Mouse (Mus musculus): Measurements from ENCODE around the gene Ttbk2. TPM values are rescaled to one million over a fixed set of nuclear protein-coding genes. Genes with fewer than 3 reads are reported as not detected.

Gene Ttbk2
- total RNA-seq (2012; rRNA removed) (0.71 and 0.76 TPM in 2 replicates), total RNA-seq (2014; rRNA removed) (1.1 and 1.4 TPM in 2 replicates), polyA plus RNA-seq (2012; ENCODE audit: insufficient read length, low read depth) (1.00 and 1.2 TPM in 2 replicates)

- DNase-seq (ENCODE audit: extremely low read depth): peak; percentile 93
- dilution Hi-C loops (cut with MboI; ENCODE audit: extremely low pct_ligation_motif_present, extremely low pct_unique_long_range_greater_than_20kb, low sequenced_read_pairs) (no loop called here), in situ Hi-C loops (cut with MboI; ENCODE audit: low pct_ligation_motif_present, low pct_unique_long_range_greater_than_20kb, low sequenced_read_pairs) (no loop called here)
- peak within 1 kb of the TSS; percentile 25 for H3K9ac ChIP-seq (ENCODE audit: insufficient read depth, low read depth)
- no peak within 1 kb of the TSS for H3K27ac ChIP-seq (ENCODE audit: insufficient read depth, low read depth)
- H3K4me1 ChIP-seq (ENCODE audit: control insufficient read depth in 1 of 2, insufficient read depth in 2 of 2): peaks cover 5 to 22% of the 10 kb centered on the region in 2 experiments; a peak in 3 of 4 replicates
- H3K27me3 ChIP-seq (replicated peaks): peaks cover 10% of the 10 kb centered on the region
- no peak for TF ChIP-seq RAD21 (IDR thresholded peaks at IDR 0.05; ENCODE audit: low read depth, low read length)
- peak; percentile 48; the same call in 1 of the 2 replicates for TF ChIP-seq ELF1 (IDR thresholded peaks at IDR 0.05; ENCODE audit: low read depth, low read length)
- TF ChIP-seq MAZ (IDR thresholded peaks at IDR 0.05; ENCODE audit: low read depth, low read length): peak; percentile 74; the same call in 1 of the 2 replicates
- peak; percentile 77 for TF ChIP-seq NRF1 (IDR thresholded peaks at IDR 0.05; ENCODE audit: low read depth, low read length)
- peak; percentile 60; the same call in 1 of the 2 replicates for TF ChIP-seq KAT2A (IDR thresholded peaks at IDR 0.05; ENCODE audit: insufficient replicate concordance, low read length)
- TF ChIP-seq CHD2 (IDR thresholded peaks at IDR 0.05; ENCODE audit: low read length): peak; percentile 96
- peak; percentile 46; the same call in 1 of the 2 replicates for TF ChIP-seq MXI1 (IDR thresholded peaks at IDR 0.05; ENCODE audit: low read depth, low read length)
- TF ChIP-seq ZMIZ1 (IDR thresholded peaks at IDR 0.05; ENCODE audit: low read depth, low read length): 0 out of 2 replicates have a peak, but pooled peaks have one; percentile 15
- peak; percentile 89 for TF ChIP-seq HCFC1 (IDR thresholded peaks at IDR 0.05; ENCODE audit: low read depth, low read length)
- no peak for TF ChIP-seq JUND (conservative IDR thresholded peaks at IDR 0.05; ENCODE audit: low read depth, low read length)
- peak within 1 kb of the TSS; percentile 64 to 85 (median 76) for H3K4me3 ChIP-seq (replicated peaks in 1 of 3; ENCODE audit: low read depth in 2 of 3, low read length in 2 of 3, poor library complexity in 1 of 3)
- H3K9me3 ChIP-seq (replicated peaks; ENCODE audit: low read length): no peaks in the 10 kb centered on the region
- H3K79me2 ChIP-seq (replicated peaks; ENCODE audit: control insufficient read depth, extremely low read depth, insufficient read depth, poor library complexity, severe bottlenecking): no peaks in the 10 kb centered on the region
- no peaks in the 10 kb centered on the region for H3K36me3 ChIP-seq (replicated peaks in 1 of 2; ENCODE audit: control insufficient read depth in 1 of 2, insufficient read depth in 1 of 2, low read length in 1 of 2)
- H3K4me2 ChIP-seq (ENCODE audit: insufficient read depth, low read depth, poor library complexity, severe bottlenecking): peak within 1 kb of the TSS; percentile 97
These were observed at the start of gene Ttbk2 for GRCm38 (mm10) chr2:120850424-120851082. Gene Ttbk2, minus strand, starts transcription at chr2:120850604.

GRCm38 (mm10) chr2:120896361-120896760 lies 46.0 kb upstream of the Ttbk2 start:
- in situ Hi-C loops (cut with MboI; ENCODE audit: low pct_ligation_motif_present, low pct_unique_long_range_greater_than_20kb, low sequenced_read_pairs) (no loop called here), dilution Hi-C loops (cut with MboI; ENCODE audit: extremely low pct_ligation_motif_present, extremely low pct_unique_long_range_greater_than_20kb, low sequenced_read_pairs) (no loop called here)
- H3K79me2 ChIP-seq (replicated peaks; ENCODE audit: control insufficient read depth, extremely low read depth, insufficient read depth, poor library complexity, severe bottlenecking): no peaks in the 10 kb centered on the region
- H3K27ac ChIP-seq (ENCODE audit: insufficient read depth, low read depth): no peak overlapping the region
- DNase-seq (ENCODE audit: extremely low read depth): no peak
- H3K4me1 ChIP-seq (ENCODE audit: control insufficient read depth in 1 of 2, insufficient read depth in 2 of 2): no peaks in the 10 kb centered on the region
- no peak for TF ChIP-seq E2F4 (IDR thresholded peaks at IDR 0.05; ENCODE audit: insufficient replicate concordance, low read depth, low read length)
- no peak for TF ChIP-seq IRF4 (IDR thresholded peaks at IDR 0.05; ENCODE audit: low read depth, low read length)
- TF ChIP-seq TCF12 (IDR thresholded peaks at IDR 0.05; ENCODE audit: low read depth, low read length): no peak
- no peak for TF ChIP-seq ETS1 (conservative IDR thresholded peaks at IDR 0.05; ENCODE audit: low read depth, low read length)
- TF ChIP-seq BHLHE40 (IDR thresholded peaks at IDR 0.05; ENCODE audit: low read depth, low read length): no peak
- no peak for TF ChIP-seq POLR2A (IDR thresholded peaks at IDR 0.05; ENCODE audit: low read depth, low read length)
- no peak for TF ChIP-seq PAX5 (IDR thresholded peaks at IDR 0.05; ENCODE audit: low read length)
- no peak for TF ChIP-seq CTCF (conservative IDR thresholded peaks at IDR 0.05 in 1 of 2, IDR thresholded peaks at IDR 0.05 in 1 of 2; ENCODE audit: low read depth in 2 of 2, low read length in 2 of 2)
- no peak for TF ChIP-seq TBP (conservative IDR thresholded peaks at IDR 0.05; ENCODE audit: low read depth, low read length)
- no peak for TF ChIP-seq JUN (IDR thresholded peaks at IDR 0.05; ENCODE audit: insufficient read depth, low read depth, low read length)
- no peak for TF ChIP-seq SIN3A (IDR thresholded peaks at IDR 0.05; ENCODE audit: low read length)
- TF ChIP-seq MYC (IDR thresholded peaks at IDR 0.05; ENCODE audit: low read depth, low read length): no peak
- no peak for TF ChIP-seq MAX (IDR thresholded peaks at IDR 0.05; ENCODE audit: low read length)
- TF ChIP-seq MAFK (IDR thresholded peaks at IDR 0.05; ENCODE audit: insufficient replicate concordance, low read length): no peak
- no peak for TF ChIP-seq CHD1 (IDR thresholded peaks at IDR 0.05; ENCODE audit: low read depth, low read length)
- no peak for TF ChIP-seq ELF1 (IDR thresholded peaks at IDR 0.05; ENCODE audit: low read depth, low read length)
- TF ChIP-seq ZC3H11A (IDR thresholded peaks at IDR 0.05; ENCODE audit: low read depth, low read length): no peak
- TF ChIP-seq USF2 (conservative IDR thresholded peaks at IDR 0.05; ENCODE audit: low read depth, low read length): no peak
- H3K9me3 ChIP-seq (replicated peaks; ENCODE audit: low read length): no peaks in the 10 kb centered on the region
- H3K4me3 ChIP-seq (replicated peaks in 1 of 3; ENCODE audit: low read depth in 2 of 3, low read length in 2 of 3, poor library complexity in 1 of 3): no peak overlapping the region
- H3K36me3 ChIP-seq (replicated peaks in 1 of 2; ENCODE audit: control insufficient read depth in 1 of 2, insufficient read depth in 1 of 2, low read length in 1 of 2): peaks cover 40 to 78% of the 10 kb centered on the region in 2 experiments
- no peaks in the 10 kb centered on the region for H3K27me3 ChIP-seq (replicated peaks)
- no peak overlapping the region for H3K4me2 ChIP-seq (ENCODE audit: insufficient read depth, low read depth, poor library complexity, severe bottlenecking)
- no peak overlapping the region for H3K9ac ChIP-seq (ENCODE audit: insufficient read depth, low read depth)

All from CH12.LX (cell line).